Mouse (Mus musculus) megakaryocyte, embryonic 14.5 days (primary cell): ENCODE measurements around the gene Rev3l.

Experiments used
- FLI1 ChIP-seq: IDR thresholded peaks from 2 replicates; pipeline ENCODE4 v1.6.1; 2012; ENCODE audit warnings: low read length, inconsistent platforms, mixed read lengths
- GATA1 ChIP-seq: IDR thresholded peaks from 3 replicates; pipeline ENCODE4 v1.6.1; 2012; ENCODE audit warnings: mixed read lengths, low read length, inconsistent platforms, borderline replicate concordance

GRCm38 (mm10) chr10:39793295-39793694 lies 61.4 kb downstream of the Rev3l start:
- TF ChIP-seq FLI1 (no peak), GATA1 (no peak)
